Mouse (Mus musculus): Measurements from ENCODE around the gene Cavin2. TPM values are rescaled to one million over a fixed set of nuclear protein-coding genes. Genes with fewer than 3 reads are reported as not detected.

Gene Cavin2
- polyA plus RNA-seq (2012; rRNA removed; ENCODE audit: low replicate concordance), result 6.9 and 7.6 TPM in 2 replicates

GRCm38 (mm10) chr1:51288755-51289619 lies at the start of gene Cavin2:
Gene Cavin2, plus strand, starts transcription at chr1:51289126.

Other genes with a start within 250 kb of the Cavin2 start
- 1.2 and 1.4 TPM in 2 replicates for gene Nabp1, start 189.3 kb downstream of the Cavin2 start, polyA plus RNA-seq (2012; rRNA removed; ENCODE audit: low replicate concordance)

All from duodenum, adult 2 months (tissue).